Mouse (Mus musculus) forebrain, embryonic 13.5 days (tissue): ENCODE results near the gene Mustn1. TPM values are rescaled to one million over a fixed set of nuclear protein-coding genes. Genes with fewer than 3 reads are reported as not detected.

Experiments used
- ATAC-seq: fragments of 200-750 bp; cut with Nextera tagmentation; 2 replicates; pipeline ENCODE4 v1.8.0; 2017
- H3K27ac ChIP-seq: fragments of 300-500 bp; sonication (generic); 2 replicates; pipeline ENCODE4 v1.5.1; 2015; ENCODE audit warnings: inconsistent platforms, mild to moderate bottlenecking, moderate library complexity
- H3K27me3 ChIP-seq: fragments of 300-500 bp; sonication (generic); 2 replicates; pipeline ENCODE4 v1.6.1; 2015; ENCODE audit warnings: mild to moderate bottlenecking, inconsistent platforms
- H3K36me3 ChIP-seq: fragments of 300-500 bp; sonication (generic); 2 replicates; pipeline ENCODE4 v1.6.1; 2015; ENCODE audit warnings: mild to moderate bottlenecking, inconsistent platforms; ENCODE audit not compliant: poor library complexity, severe bottlenecking
- H3K4me1 ChIP-seq: fragments of 300-500 bp; sonication (generic); 2 replicates; pipeline ENCODE4 v1.6.1; 2015; ENCODE audit warnings: inconsistent platforms
- H3K4me2 ChIP-seq: fragments of 300-500 bp; sonication (generic); 2 replicates; pipeline ENCODE4 v1.6.1; 2015; ENCODE audit warnings: inconsistent platforms, mild to moderate bottlenecking, moderate library complexity
- H3K4me3 ChIP-seq: fragments of 300-500 bp; sonication (generic); 2 replicates; pipeline ENCODE4 v1.5.1; 2015; ENCODE audit warnings: mild to moderate bottlenecking, inconsistent platforms
- H3K9ac ChIP-seq: fragments of 300-500 bp; sonication (generic); 2 replicates; pipeline ENCODE4 v1.6.1; 2015; ENCODE audit warnings: mild to moderate bottlenecking, inconsistent platforms
- H3K9me3 ChIP-seq: fragments of 300-500 bp; sonication (generic); replicated peaks from 2 replicates; pipeline ENCODE4 v1.6.1; 2016; ENCODE audit warnings: inconsistent platforms
- WGBS: fragments of 180-500 bp; shearing (Covaris S2); methylation state at CpG from one replicate; pipeline ENCODE4 v1.1.7; 2015; 5-methylcytosine and 5-hydroxymethylcytosine counted together
- polyA plus RNA-seq: library from polyadenylated mRNA; unstranded; fragments of >200 nt; fragmentation: Nextera tagmentation; extraction: Ambion mirVana; gene quantifications from 2 replicates; pipeline ENCODE4 v1.2.1, GENCODE M21; 2015

Gene Mustn1
- 0.44 and 0.47 TPM in 2 replicates for polyA plus RNA-seq

- WGBS, result 66% methylated on average over 11 of the region's 11 CpGs
These were observed at the start of gene Mustn1 for GRCm38 (mm10) chr14:30878958-30879571. TSS of gene Mustn1 (plus strand) at chr14:30879200.

GRCm38 (mm10) chr14:30837416-30837996 lies 41.5 kb upstream of the Mustn1 start:
- 96% methylated on average over 14 of the region's 14 CpGs for WGBS
- no peak for ATAC-seq
- no peaks in the 10 kb centered on the region for H3K4me1 ChIP-seq
- H3K9me3 ChIP-seq, result no peaks in the 10 kb centered on the region
- no peaks in the 10 kb centered on the region for H3K27me3 ChIP-seq
- H3K9ac ChIP-seq, result no peak overlapping the region
- no peak overlapping the region for H3K4me2 ChIP-seq
- H3K4me3 ChIP-seq, result no peak overlapping the region
- H3K36me3 ChIP-seq, result peaks cover 20% of the 10 kb centered on the region
- no peak overlapping the region for H3K27ac ChIP-seq

More at GRCm38 (mm10) chr14:30878958-30879571, at the start of gene Mustn1:
- Histone ChIP-seq H3K27ac (no peak within 1 kb of the TSS), H3K27me3 (no peaks in the 10 kb centered on the region), H3K9me3 (no peaks in the 10 kb centered on the region), H3K4me1 (peaks cover 2% of the 10 kb centered on the region; the same call in 1 of the 2 replicates), H3K4me2 (no peak within 1 kb of the TSS), H3K4me3 (no peak within 1 kb of the TSS), H3K36me3 (peaks cover 16% of the 10 kb centered on the region), H3K9ac (no peak within 1 kb of the TSS)
- no peak for ATAC-seq

DNA sequence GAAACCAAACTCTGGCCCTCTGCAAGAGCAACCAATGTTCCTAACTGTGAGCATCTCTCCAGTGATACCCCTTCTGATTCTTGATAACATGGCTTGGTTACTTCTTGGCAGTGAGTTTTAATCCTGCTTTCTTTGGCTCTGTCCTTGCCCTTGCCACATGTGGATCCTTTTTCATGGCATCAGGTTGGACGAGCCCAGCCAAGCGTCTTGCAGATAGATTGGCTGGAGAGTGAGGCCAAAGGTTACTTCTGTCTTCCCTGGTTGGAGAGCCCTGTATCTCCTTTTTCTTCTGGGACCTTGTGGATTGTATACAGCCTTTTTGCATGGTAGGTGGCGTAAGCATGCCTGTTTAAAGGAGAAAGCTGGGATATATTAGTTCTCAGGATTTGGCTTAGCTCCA lies 35.3 kb upstream of the Mustn1 start:
- WGBS, result 90% methylated on average over 3 of the region's 3 CpGs
- no peak for ATAC-seq
- Histone ChIP-seq H3K27ac (no peak overlapping the region), H3K4me2 (no peak overlapping the region), H3K36me3 (peaks cover 7% of the 10 kb centered on the region; the same call in 1 of the 2 replicates), H3K9me3 (no peaks in the 10 kb centered on the region), H3K4me1 (no peaks in the 10 kb centered on the region), H3K27me3 (no peaks in the 10 kb centered on the region), H3K4me3 (no peak overlapping the region), H3K9ac (no peak overlapping the region)

DNA sequence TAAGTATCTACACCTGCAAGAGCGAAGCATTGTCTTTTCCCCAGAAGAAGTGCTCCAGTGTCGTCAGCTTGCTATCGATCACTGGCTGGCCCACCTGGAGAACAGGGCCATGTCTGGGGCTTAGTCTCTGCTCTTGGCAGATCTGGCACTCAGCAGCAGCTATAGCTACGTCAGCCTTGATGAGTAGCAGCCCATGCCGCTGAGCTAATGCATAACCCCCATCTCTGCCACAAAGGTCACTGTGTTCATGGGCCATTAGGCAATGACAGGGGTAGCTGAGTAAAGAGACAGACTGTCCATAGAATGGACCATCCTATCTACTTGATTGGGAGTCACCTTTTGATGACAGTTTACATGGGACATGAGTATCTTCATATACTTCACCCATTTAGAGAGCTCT lies 28.5 kb upstream of the Mustn1 start:
- no peak overlapping the region for H3K4me3 ChIP-seq
- WGBS, result 92% methylated on average over 5 of the region's 5 CpGs
- no peaks in the 10 kb centered on the region for H3K27me3 ChIP-seq
- H3K4me1 ChIP-seq, result no peaks in the 10 kb centered on the region
- ATAC-seq, result no peak
- H3K9me3 ChIP-seq, result no peaks in the 10 kb centered on the region
- H3K4me2 ChIP-seq, result no peak overlapping the region
- H3K36me3 ChIP-seq, result peaks cover 4% of the 10 kb centered on the region; the same call in 1 of the 2 replicates
- H3K27ac ChIP-seq, result no peak overlapping the region
- H3K9ac ChIP-seq, result no peak overlapping the region

DNA sequence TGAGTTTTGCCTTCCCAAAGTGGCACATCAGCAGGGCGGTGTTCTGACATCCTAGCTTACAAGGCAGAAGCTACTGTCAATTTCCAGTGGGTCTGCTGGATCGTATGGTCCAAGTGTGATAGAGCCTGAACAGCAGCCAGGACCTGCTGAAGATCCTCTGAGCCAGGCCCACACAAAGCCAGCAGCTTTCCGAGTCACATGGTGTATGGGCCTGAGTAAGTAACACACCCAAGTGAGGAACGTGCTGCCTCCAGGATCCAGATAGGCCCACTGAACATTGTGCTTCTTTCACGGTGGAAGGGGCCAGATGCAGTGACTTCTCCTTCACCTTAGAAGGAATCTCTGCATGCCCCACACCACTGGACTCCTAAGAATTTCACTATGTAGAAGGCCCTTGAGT lies 26.7 kb upstream of the Mustn1 start:
- H3K4me1 ChIP-seq, result no peaks in the 10 kb centered on the region
- H3K4me2 ChIP-seq, result no peak overlapping the region
- no peaks in the 10 kb centered on the region for H3K27me3 ChIP-seq
- no peak overlapping the region for H3K9ac ChIP-seq
- no peak for ATAC-seq
- no peak overlapping the region for H3K27ac ChIP-seq
- no peak overlapping the region for H3K4me3 ChIP-seq
- H3K9me3 ChIP-seq, result no peaks in the 10 kb centered on the region
- 96% methylated on average over 5 of the region's 5 CpGs for WGBS
- H3K36me3 ChIP-seq, result peaks cover 4% of the 10 kb centered on the region; the same call in 1 of the 2 replicates

GRCm38 (mm10) chr14:30855316-30855715 lies 23.7 kb upstream of the Mustn1 start:
- Histone ChIP-seq H3K9me3 (no peaks in the 10 kb centered on the region), H3K9ac (no peak overlapping the region), H3K4me2 (no peak overlapping the region), H3K36me3 (peaks cover 4% of the 10 kb centered on the region; the same call in 1 of the 2 replicates), H3K4me3 (no peak overlapping the region), H3K27ac (no peak overlapping the region), H3K4me1 (no peaks in the 10 kb centered on the region), H3K27me3 (no peaks in the 10 kb centered on the region)
- WGBS, result 92% methylated on average over 3 of the region's 3 CpGs
- no peak for ATAC-seq

DNA sequence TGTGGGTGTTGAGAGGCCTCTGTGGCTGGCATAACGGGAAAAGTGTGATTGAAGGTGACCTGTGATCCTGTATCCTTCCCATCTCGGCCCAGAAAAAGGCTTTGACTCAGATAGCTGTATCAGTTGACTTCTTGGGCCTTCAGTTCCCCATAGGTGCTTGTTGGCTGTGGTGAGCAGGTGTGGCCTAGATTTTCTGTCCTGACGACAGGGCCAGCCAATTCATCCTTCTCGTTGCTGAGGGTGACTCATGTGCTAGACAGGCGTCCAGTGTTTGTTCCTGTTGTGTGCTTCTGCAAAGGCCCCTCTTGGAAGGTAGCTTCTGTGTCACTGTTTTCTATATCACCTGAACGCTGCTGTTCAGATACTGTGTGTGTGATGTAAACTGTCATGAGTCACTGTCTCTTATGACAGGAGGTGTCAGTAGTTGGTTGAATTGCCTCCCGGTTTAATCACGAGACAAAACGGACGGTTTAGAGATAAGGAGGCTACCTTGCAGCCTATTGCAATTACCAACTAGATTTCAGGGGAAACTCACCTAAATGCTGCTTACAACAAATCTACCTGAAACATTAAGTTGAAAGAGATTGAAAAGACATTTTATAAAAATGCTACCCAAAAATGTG lies 22.0 kb upstream of the Mustn1 start:
- no peaks in the 10 kb centered on the region for H3K36me3 ChIP-seq
- no peak for ATAC-seq
- no peaks in the 10 kb centered on the region for H3K9me3 ChIP-seq
- no peak overlapping the region for H3K4me2 ChIP-seq
- WGBS, result 88% methylated on average over 10 of the region's 10 CpGs
- H3K27me3 ChIP-seq, result no peaks in the 10 kb centered on the region
- H3K4me3 ChIP-seq, result no peak overlapping the region
- H3K27ac ChIP-seq, result no peak overlapping the region
- H3K4me1 ChIP-seq, result no peaks in the 10 kb centered on the region
- no peak overlapping the region for H3K9ac ChIP-seq

- H3K4me2 ChIP-seq, result no peak overlapping the region
- H3K36me3 ChIP-seq, result no peaks in the 10 kb centered on the region
- no peaks in the 10 kb centered on the region for H3K4me1 ChIP-seq
- no peak overlapping the region for H3K27ac ChIP-seq
- no peaks in the 10 kb centered on the region for H3K9me3 ChIP-seq
- ATAC-seq, result no peak
- H3K4me3 ChIP-seq, result no peak overlapping the region
- no peak overlapping the region for H3K9ac ChIP-seq
- 80% methylated on average over 4 of the region's 4 CpGs for whole genome bisulfite sequencing
- H3K27me3 ChIP-seq, result no peaks in the 10 kb centered on the region
These were observed 21.0 kb upstream of the Mustn1 start for GRCm38 (mm10) chr14:30857990-30858389.

DNA sequence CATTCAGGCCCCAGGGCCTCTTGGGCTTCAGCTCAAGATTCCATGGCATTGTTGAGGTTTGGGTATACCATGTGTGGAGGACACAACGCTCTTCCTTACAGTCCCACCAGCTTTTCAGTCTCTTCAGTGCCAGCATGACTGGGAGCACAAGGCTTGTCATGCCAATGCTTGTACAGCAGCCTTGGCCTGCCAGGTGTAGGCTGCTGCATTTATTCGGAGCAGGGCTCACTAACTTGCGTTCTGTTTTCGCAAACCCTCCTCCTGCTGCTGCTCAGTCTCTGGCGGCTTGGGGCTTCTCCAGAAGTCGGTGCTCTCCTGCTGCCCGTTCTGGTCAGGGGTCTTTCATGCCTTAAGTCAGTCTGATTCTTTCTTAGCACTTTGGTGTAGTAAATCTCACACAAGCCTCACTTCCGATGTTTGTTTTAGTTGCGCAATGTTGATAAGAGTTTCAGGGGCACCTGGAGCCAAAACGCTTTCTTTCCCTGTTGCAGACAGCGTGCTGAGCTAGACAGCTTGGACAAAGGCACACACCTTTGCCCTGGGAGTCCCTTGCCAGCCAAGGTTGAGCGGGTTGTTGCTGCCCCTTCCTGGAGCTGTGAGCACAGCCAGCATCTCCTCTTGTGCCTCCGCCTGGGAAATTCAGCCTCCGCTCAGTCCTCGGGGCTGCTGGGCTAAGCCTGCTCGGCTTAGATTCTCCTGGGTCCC lies 17.4 kb upstream of the Mustn1 start:
- no peak for ATAC-seq
- Histone ChIP-seq H3K4me2 (no peak overlapping the region), H3K9ac (no peak overlapping the region), H3K9me3 (no peaks in the 10 kb centered on the region), H3K27me3 (no peaks in the 10 kb centered on the region), H3K4me3 (no peak overlapping the region), H3K27ac (no peak overlapping the region), H3K36me3 (peaks cover 13% of the 10 kb centered on the region; the same call in 1 of the 2 replicates), H3K4me1 (no peaks in the 10 kb centered on the region)
- 84% methylated on average over 16 of the region's 16 CpGs for WGBS

- WGBS, result 93% methylated on average over 9 of the region's 9 CpGs
These were observed 16.6 kb upstream of the Mustn1 start for GRCm38 (mm10) chr14:30862368-30862767.

GRCm38 (mm10) chr14:30865311-30865710 lies 13.7 kb upstream of the Mustn1 start:
- H3K9ac ChIP-seq, result no peak overlapping the region
- 60% methylated on average over 3 of the region's 3 CpGs for WGBS
- H3K4me3 ChIP-seq, result no peak overlapping the region
- no peaks in the 10 kb centered on the region for H3K27me3 ChIP-seq
- H3K4me1 ChIP-seq, result no peaks in the 10 kb centered on the region
- H3K9me3 ChIP-seq, result no peaks in the 10 kb centered on the region
- H3K4me2 ChIP-seq, result no peak overlapping the region
- no peak overlapping the region for H3K27ac ChIP-seq
- peaks cover 22% of the 10 kb centered on the region; the same call in 1 of the 2 replicates for H3K36me3 ChIP-seq
- no peak for ATAC-seq

More at GRCm38 (mm10) chr14:30862368-30862767, 16.6 kb upstream of the Mustn1 start:
- no peaks in the 10 kb centered on the region for H3K4me1 ChIP-seq
- H3K27me3 ChIP-seq, result no peaks in the 10 kb centered on the region
- no peak overlapping the region for H3K27ac ChIP-seq
- no peaks in the 10 kb centered on the region for H3K9me3 ChIP-seq
- no peak overlapping the region for H3K4me3 ChIP-seq
- no peak overlapping the region for H3K4me2 ChIP-seq
- no peak for ATAC-seq
- H3K36me3 ChIP-seq, result peaks cover 16% of the 10 kb centered on the region; the same call in 1 of the 2 replicates
- H3K9ac ChIP-seq, result no peak overlapping the region

DNA sequence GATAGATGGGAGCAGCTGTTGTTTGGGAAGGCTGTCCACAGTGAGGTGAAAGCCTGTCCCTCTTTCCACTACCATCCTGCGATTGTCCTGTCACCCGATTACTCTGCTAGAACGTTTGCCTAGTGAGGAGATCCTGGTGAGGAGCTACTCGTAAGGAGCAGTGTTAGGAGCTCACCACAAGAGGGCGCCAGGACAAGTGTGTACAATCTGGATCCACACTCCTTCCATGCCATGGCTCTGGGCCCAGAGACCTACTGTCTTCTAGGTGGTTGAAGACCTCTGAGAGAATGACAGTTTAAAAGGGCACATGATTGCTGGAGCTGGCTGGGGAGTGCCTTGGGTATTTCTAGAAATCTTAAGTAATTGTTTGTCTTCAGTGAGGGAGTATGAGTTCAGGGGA lies 12.0 kb upstream of the Mustn1 start:
- Histone ChIP-seq H3K9me3 (no peaks in the 10 kb centered on the region), H3K36me3 (peaks cover 31% of the 10 kb centered on the region; the same call in 1 of the 2 replicates), H3K27ac (no peak overlapping the region), H3K4me3 (no peak overlapping the region), H3K9ac (no peak overlapping the region), H3K4me2 (no peak overlapping the region), H3K4me1 (no peaks in the 10 kb centered on the region), H3K27me3 (no peaks in the 10 kb centered on the region)
- 32% methylated on average over 5 of the region's 5 CpGs for WGBS
- no peak for ATAC-seq
